Mouse (Mus musculus): ENCODE data around the gene Igf2bp1.

GRCm38 (mm10) chr11:96044803-96045567, 39.2 kb upstream of the Igf2bp1 start:
- TF ChIP-seq CTCF (IDR thresholded peaks at IDR 0.05) (no peak), POLR2A (IDR thresholded peaks at IDR 0.05; ENCODE audit: insufficient read depth, low read depth, low read length) (no peak), EP300 (IDR thresholded peaks at IDR 0.05; ENCODE audit: insufficient read depth, low read depth, low read length) (no peak)
